Mouse (Mus musculus): ENCODE data around the gene Haus5.

Haus5 gene

GRCm38 (mm10) chr7:30664529-30665200 is at the start of gene Haus5:
TSS of gene Haus5 (minus strand) at chr7:30664994.
- DNase-seq (ENCODE audit: low spot score in 2 of 2) = peak; percentile 78 to 87

- no peak for DNase-seq (ENCODE audit: low spot score in 2 of 2)
Measured at GRCm38 (mm10) chr7:30711942-30712341, 47.1 kb upstream of the Haus5 start, which contains the start of gene Atp4a. TSS of gene Atp4a (plus strand) at chr7:30712209.

- DNase-seq (ENCODE audit: low spot score in 2 of 2) = no peak
Measured at GRCm38 (mm10) chr7:30707441-30707840, 42.6 kb upstream of the Haus5 start.

- peak in 1 of 2 experiments; percentile 33 for DNase-seq (ENCODE audit: low spot score in 2 of 2)
Measured at GRCm38 (mm10) chr7:30706214-30706882, 41.6 kb upstream of the Haus5 start.

GRCm38 (mm10) chr7:30698589-30698988 is 33.8 kb upstream of the Haus5 start, which contains the start of gene 2200002J24Rik:
TSS of gene 2200002J24Rik (plus strand) at chr7:30698926.
- DNase-seq (ENCODE audit: low spot score in 2 of 2) = no peak

GRCm38 (mm10) chr7:30698101-30698500 is 33.3 kb upstream of the Haus5 start:
- DNase-seq (ENCODE audit: low spot score in 2 of 2) = no peak

GRCm38 (mm10) chr7:30688325-30688724 is 23.5 kb upstream of the Haus5 start:
- no peak for DNase-seq (ENCODE audit: low spot score in 2 of 2)

GRCm38 (mm10) chr7:30683425-30683824 is 18.6 kb upstream of the Haus5 start:
- no peak for DNase-seq (ENCODE audit: low spot score in 2 of 2)

- peak; percentile 47 for DNase-seq (ENCODE audit: low spot score in 2 of 2)
Measured at GRCm38 (mm10) chr7:30681897-30682296, 17.1 kb upstream of the Haus5 start.

GRCm38 (mm10) chr7:30678263-30678975 is 13.6 kb upstream of the Haus5 start:
- DNase-seq (ENCODE audit: low spot score in 2 of 2) = peak; percentile 30 to 71

- no peak for DNase-seq (ENCODE audit: low spot score in 2 of 2)
Measured at GRCm38 (mm10) chr7:30671480-30671879, 6.7 kb upstream of the Haus5 start, which contains the start of gene Pmis2. TSS of gene Pmis2 (minus strand) at chr7:30671605.

- no peak for DNase-seq (ENCODE audit: low spot score in 2 of 2)
Measured at GRCm38 (mm10) chr7:30669229-30669628, 4.4 kb upstream of the Haus5 start.

- DNase-seq (ENCODE audit: low spot score in 2 of 2) = no peak
Measured at GRCm38 (mm10) chr7:30665321-30665720, 527 bp upstream of the Haus5 start.

- DNase-seq (ENCODE audit: low spot score in 2 of 2) = peak; percentile 99
Measured at GRCm38 (mm10) chr7:30649591-30650540, 14.9 kb downstream of the Haus5 start, which contains the start of gene Rbm42. TSS of gene Rbm42 (minus strand) at chr7:30650317.

GRCm38 (mm10) chr7:30639083-30639482 is 25.7 kb downstream of the Haus5 start:
- DNase-seq (ENCODE audit: low spot score in 2 of 2) = no peak

- no peak for DNase-seq (ENCODE audit: low spot score in 2 of 2)
Measured at GRCm38 (mm10) chr7:30636395-30636794, 28.4 kb downstream of the Haus5 start.

GRCm38 (mm10) chr7:30635752-30636151 is 29.0 kb downstream of the Haus5 start, which contains the start of gene Etv2:
TSS of gene Etv2 (minus strand) at chr7:30635852.
- no peak for DNase-seq (ENCODE audit: low spot score in 2 of 2)

GRCm38 (mm10) chr7:30634621-30635020 is 30.2 kb downstream of the Haus5 start:
- DNase-seq (ENCODE audit: low spot score in 2 of 2) = no peak

GRCm38 (mm10) chr7:30633762-30634412 is 30.9 kb downstream of the Haus5 start:
- DNase-seq (ENCODE audit: low spot score in 2 of 2) = no peak

GRCm38 (mm10) chr7:30629013-30629412 is 35.8 kb downstream of the Haus5 start:
- no peak for DNase-seq (ENCODE audit: low spot score in 2 of 2)

GRCm38 (mm10) chr7:30626647-30627046 is 38.1 kb downstream of the Haus5 start:
- DNase-seq (ENCODE audit: low spot score in 2 of 2) = no peak

Data from heart, adult 9 months (tissue).